Mouse (Mus musculus) liver, adult 2 months (tissue): ENCODE measurements around the gene Zfp442.

ENCODE experiments used
- CTCF ChIP-seq: fragments of 200-500 bp; IDR thresholded peaks from 2 replicates; pipeline ENCODE4 v1.5.1; 2011; ENCODE audit warnings: low read depth, low read length, control low read depth
- POLR2A ChIP-seq: fragments of 200-500 bp; IDR thresholded peaks from 2 replicates; pipeline ENCODE4 v1.6.1; 2011; ENCODE audit warnings: low read length, control low read depth; ENCODE audit not compliant: insufficient read depth; ENCODE audit errors: extremely low read depth

GRCm38 (mm10) chr2:150390198-150390597, 61.1 kb downstream of the Zfp442 start:
- TF ChIP-seq POLR2A = no peak
- no peak for TF ChIP-seq CTCF
